Mouse (Mus musculus) midbrain, embryonic 12.5 days (tissue): ENCODE data around the gene Tmprss6. TPM values are rescaled to one million over a fixed set of nuclear protein-coding genes. Genes with fewer than 3 reads are reported as not detected.

ENCODE experiments used
- ATAC-seq: fragments of 200-750 bp; cut with Nextera tagmentation; 2 replicates; pipeline ENCODE4 v1.8.0; 2017; ENCODE audit warnings: low read depth, moderate TSS enrichment, moderate library complexity; ENCODE audit not compliant: low FRiP score
- H3K27ac ChIP-seq: fragments of 300-500 bp; sonication (generic); replicated peaks from 2 replicates; pipeline ENCODE4 v1.5.1; 2016; ENCODE audit warnings: mild to moderate bottlenecking
- H3K27me3 ChIP-seq: fragments of 300-500 bp; sonication (generic); 2 replicates; pipeline ENCODE4 v1.6.1; 2016; ENCODE audit warnings: mild to moderate bottlenecking
- H3K36me3 ChIP-seq: fragments of 300-500 bp; sonication (generic); 2 replicates; pipeline ENCODE4 v1.6.1; 2016
- H3K4me1 ChIP-seq: fragments of 300-500 bp; sonication (generic); 2 replicates; pipeline ENCODE4 v1.6.1; 2016
- H3K4me2 ChIP-seq: fragments of 300-500 bp; sonication (generic); replicated peaks from 2 replicates; pipeline ENCODE4 v1.6.1; 2016; ENCODE audit warnings: mild to moderate bottlenecking, moderate library complexity
- H3K4me3 ChIP-seq: fragments of 300-500 bp; sonication (generic); 2 replicates; pipeline ENCODE4 v1.5.1; 2016; ENCODE audit warnings: mild to moderate bottlenecking
- H3K9ac ChIP-seq: fragments of 300-500 bp; sonication (generic); replicated peaks from 2 replicates; pipeline ENCODE4 v1.6.1; 2016; ENCODE audit warnings: mild to moderate bottlenecking, moderate library complexity
- H3K9me3 ChIP-seq: fragments of 300-500 bp; sonication (generic); 2 replicates; pipeline ENCODE4 v1.6.1; 2016; ENCODE audit warnings: mild to moderate bottlenecking
- WGBS: fragments of 180-500 bp; shearing (Covaris S2); methylation state at CpG from one replicate; pipeline ENCODE4 v1.1.7; 2016; 5-methylcytosine and 5-hydroxymethylcytosine counted together
- polyA plus RNA-seq: library from polyadenylated mRNA; unstranded; fragments of >200 nt; fragmentation: Nextera tagmentation; extraction: Ambion mirVana; gene quantifications from 2 replicates; pipeline ENCODE4 v1.2.1, GENCODE M21; 2016

Gene Tmprss6
- polyA plus RNA-seq, 1 experiment from 2014 or later = 0.05 TPM

GRCm38 (mm10) chr15:78462981-78463380 lies 5.5 kb downstream of the Tmprss6 start:
- H3K36me3 ChIP-seq = no peaks in the 10 kb centered on the region
- H3K9me3 ChIP-seq = no peaks in the 10 kb centered on the region
- no peak overlapping the region for H3K4me2 ChIP-seq
- H3K9ac ChIP-seq = no peak overlapping the region
- no peak for ATAC-seq
- peaks cover 5% of the 10 kb centered on the region; the same call in 1 of the 2 replicates for H3K27me3 ChIP-seq
- no peaks in the 10 kb centered on the region for H3K4me1 ChIP-seq
- H3K27ac ChIP-seq = no peak overlapping the region
- 85% methylated on average over 2 of the region's 2 CpGs for WGBS
- H3K4me3 ChIP-seq = no peak overlapping the region

GRCm38 (mm10) chr15:78457193-78457592 lies 11.2 kb downstream of the Tmprss6 start:
- ATAC-seq = no peak
- Histone ChIP-seq H3K27ac (no peak overlapping the region), H3K9me3 (no peaks in the 10 kb centered on the region), H3K4me2 (no peak overlapping the region), H3K4me3 (no peak overlapping the region), H3K4me1 (no peaks in the 10 kb centered on the region), H3K36me3 (no peaks in the 10 kb centered on the region), H3K27me3 (no peaks in the 10 kb centered on the region), H3K9ac (no peak overlapping the region)
- 78% methylated on average over 10 of the region's 10 CpGs for WGBS

- Histone ChIP-seq H3K4me1 (no peaks in the 10 kb centered on the region), H3K4me3 (no peak overlapping the region), H3K36me3 (no peaks in the 10 kb centered on the region), H3K9ac (no peak overlapping the region), H3K9me3 (no peaks in the 10 kb centered on the region), H3K27ac (no peak overlapping the region), H3K4me2 (no peak overlapping the region), H3K27me3 (no peaks in the 10 kb centered on the region)
- 71% methylated on average over 7 of the region's 7 CpGs for WGBS
- no peak for ATAC-seq
These were observed 12.4 kb downstream of the Tmprss6 start for GRCm38 (mm10) chr15:78456051-78456450.

- Histone ChIP-seq H3K36me3 (no peaks in the 10 kb centered on the region), H3K9me3 (no peaks in the 10 kb centered on the region), H3K4me1 (peaks cover 5% of the 10 kb centered on the region; the same call in 1 of the 2 replicates), H3K27ac (no peak overlapping the region), H3K9ac (no peak overlapping the region), H3K4me2 (no peak overlapping the region), H3K27me3 (no peaks in the 10 kb centered on the region), H3K4me3 (no peak overlapping the region)
- no peak for ATAC-seq
- 83% methylated on average over 4 of the region's 4 CpGs for whole genome bisulfite sequencing
These were observed 13.3 kb downstream of the Tmprss6 start for GRCm38 (mm10) chr15:78455168-78455567.

- H3K36me3 ChIP-seq = no peaks in the 10 kb centered on the region
- H3K27ac ChIP-seq = no peak overlapping the region
- H3K4me1 ChIP-seq = peaks cover 12% of the 10 kb centered on the region; the same call in 1 of the 2 replicates
- H3K4me3 ChIP-seq = no peak overlapping the region
- ATAC-seq = no peak
- no peak overlapping the region for H3K4me2 ChIP-seq
- no peaks in the 10 kb centered on the region for H3K27me3 ChIP-seq
- H3K9ac ChIP-seq = no peak overlapping the region
- WGBS = 92% methylated on average over 3 of the region's 3 CpGs
- H3K9me3 ChIP-seq = no peaks in the 10 kb centered on the region
These were observed 15.5 kb downstream of the Tmprss6 start for GRCm38 (mm10) chr15:78452929-78453328.

- H3K36me3 ChIP-seq = no peaks in the 10 kb centered on the region
- H3K4me1 ChIP-seq = peaks cover 13% of the 10 kb centered on the region; the same call in 1 of the 2 replicates
- H3K27me3 ChIP-seq = no peaks in the 10 kb centered on the region
- no peak for ATAC-seq
- H3K9ac ChIP-seq = no peak overlapping the region
- no peak overlapping the region for H3K4me3 ChIP-seq
- H3K4me2 ChIP-seq = no peak overlapping the region
- H3K9me3 ChIP-seq = no peaks in the 10 kb centered on the region
- no peak overlapping the region for H3K27ac ChIP-seq
- WGBS = 87% methylated on average over 2 of the region's 2 CpGs
These were observed 17.2 kb downstream of the Tmprss6 start for GRCm38 (mm10) chr15:78451201-78451600.

- no peak for ATAC-seq
- no peaks in the 10 kb centered on the region for H3K27me3 ChIP-seq
- no peak overlapping the region for H3K4me2 ChIP-seq
- H3K4me3 ChIP-seq = no peak overlapping the region
- WGBS = 88% methylated on average over 6 of the region's 6 CpGs
- no peaks in the 10 kb centered on the region for H3K36me3 ChIP-seq
- H3K27ac ChIP-seq = no peak overlapping the region
- peaks cover 13% of the 10 kb centered on the region; the same call in 1 of the 2 replicates for H3K4me1 ChIP-seq
- H3K9me3 ChIP-seq = no peaks in the 10 kb centered on the region
- H3K9ac ChIP-seq = no peak overlapping the region
These were observed 18.0 kb downstream of the Tmprss6 start for GRCm38 (mm10) chr15:78450419-78450768.

GRCm38 (mm10) chr15:78449694-78450418 lies 18.6 kb downstream of the Tmprss6 start:
- 51% methylated on average over 7 of the region's 7 CpGs for WGBS
- H3K4me3 ChIP-seq = no peak overlapping the region
- peaks cover 13% of the 10 kb centered on the region; the same call in 1 of the 2 replicates for H3K4me1 ChIP-seq
- no peak for ATAC-seq
- no peaks in the 10 kb centered on the region for H3K9me3 ChIP-seq
- no peak overlapping the region for H3K9ac ChIP-seq
- no peaks in the 10 kb centered on the region for H3K27me3 ChIP-seq
- H3K36me3 ChIP-seq = no peaks in the 10 kb centered on the region
- no peak overlapping the region; the same call in 1 of the 2 replicates for H3K27ac ChIP-seq
- H3K4me2 ChIP-seq = no peak overlapping the region

GRCm38 (mm10) chr15:78449131-78449530 lies 19.3 kb downstream of the Tmprss6 start:
- ATAC-seq = no peak
- no peak overlapping the region for H3K9ac ChIP-seq
- no peak overlapping the region for H3K4me3 ChIP-seq
- H3K4me2 ChIP-seq = no peak overlapping the region
- H3K27me3 ChIP-seq = no peaks in the 10 kb centered on the region
- no peaks in the 10 kb centered on the region for H3K36me3 ChIP-seq
- 68% methylated on average over 6 of the region's 6 CpGs for WGBS
- H3K4me1 ChIP-seq = peaks cover 13% of the 10 kb centered on the region; the same call in 1 of the 2 replicates
- H3K9me3 ChIP-seq = no peaks in the 10 kb centered on the region
- no peak overlapping the region; the same call in 1 of the 2 replicates for H3K27ac ChIP-seq

- peak overlapping the region; percentile 34 for H3K9ac ChIP-seq
- 2% methylated on average over 22 of the region's 22 CpGs for WGBS
- H3K4me2 ChIP-seq = peak overlapping the region; percentile 56
- no peaks in the 10 kb centered on the region for H3K36me3 ChIP-seq
- H3K4me1 ChIP-seq = peaks cover 13% of the 10 kb centered on the region; the same call in 1 of the 2 replicates
- ATAC-seq = peak; percentile 32; the same call in 1 of the 2 replicates
- no peaks in the 10 kb centered on the region for H3K27me3 ChIP-seq
- H3K9me3 ChIP-seq = no peaks in the 10 kb centered on the region
- peak overlapping the region; percentile 68 for H3K27ac ChIP-seq
- H3K4me3 ChIP-seq = peak overlapping the region; percentile 27
These were observed 20.5 kb downstream of the Tmprss6 start for GRCm38 (mm10) chr15:78447746-78448535.

- 31% methylated on average over 7 of the region's 7 CpGs for WGBS
- 0 out of 2 replicates have a peak overlapping the region, but pooled peaks have one; percentile 2 for H3K9ac ChIP-seq
- H3K27me3 ChIP-seq = no peaks in the 10 kb centered on the region
These were observed 21.3 kb downstream of the Tmprss6 start for GRCm38 (mm10) chr15:78447121-78447520.

GRCm38 (mm10) chr15:78443857-78444256 lies 24.6 kb downstream of the Tmprss6 start:
- H3K9ac ChIP-seq = no peak overlapping the region
- H3K9me3 ChIP-seq = no peaks in the 10 kb centered on the region
- WGBS = 57% methylated on average over 6 of the region's 6 CpGs
- no peak overlapping the region for H3K4me2 ChIP-seq
- peaks cover 3% of the 10 kb centered on the region; the same call in 1 of the 2 replicates for H3K4me1 ChIP-seq
- H3K4me3 ChIP-seq = no peak overlapping the region
- H3K27me3 ChIP-seq = no peaks in the 10 kb centered on the region
- no peaks in the 10 kb centered on the region for H3K36me3 ChIP-seq
- no peak for ATAC-seq
- H3K27ac ChIP-seq = no peak overlapping the region

More at GRCm38 (mm10) chr15:78447121-78447520, 21.3 kb downstream of the Tmprss6 start:
- Histone ChIP-seq H3K27ac (no peak overlapping the region), H3K4me1 (peaks cover 13% of the 10 kb centered on the region; the same call in 1 of the 2 replicates), H3K9me3 (no peaks in the 10 kb centered on the region), H3K36me3 (no peaks in the 10 kb centered on the region), H3K4me2 (no peak overlapping the region), H3K4me3 (no peak overlapping the region)
- no peak for ATAC-seq
